Mouse (Mus musculus) bone marrow, adult 2 months (tissue): ENCODE data around the gene Ccnt2.

ENCODE experiments used
- CTCF ChIP-seq: fragments of 200-500 bp; IDR thresholded peaks from 2 replicates; pipeline ENCODE4 v1.5.1; 2011; ENCODE audit warnings: low read length, control low read depth; ENCODE audit not compliant: control insufficient read depth, insufficient read depth
- POLR2A ChIP-seq: fragments of 200-500 bp; IDR thresholded peaks from 2 replicates; pipeline ENCODE4 v1.6.1; 2011; ENCODE audit warnings: low read depth, mild to moderate bottlenecking, control low read depth, low read length, borderline replicate concordance; ENCODE audit not compliant: control insufficient read depth

- TF ChIP-seq CTCF (no peak), POLR2A (no peak)
Observed at GRCm38 (mm10) chr1:127780142-127780541, 6.2 kb downstream of the Ccnt2 start.
